Mouse (Mus musculus) heart, postnatal 4 days (tissue): ENCODE measurements around the gene Ncoa7. TPM values are rescaled to one million over a fixed set of nuclear protein-coding genes. Genes with fewer than 3 reads are reported as not detected.
"Not testable (repeated sequence)": the region's sequence is repeated elsewhere in the genome, so short reads cannot be mapped to it uniquely, and the experiment has no call there.

Experiments
- DNase-seq: peaks from one replicate; pipeline ENCODE4 v3.0.0; 2021
- total RNA-seq, 2 experiments: library from RNA; stranded (reverse); gene quantifications; 2 replicates each; pipeline ENCODE4 v1.2.3; 2021

Ncoa7 gene
- total RNA-seq, 2 experiments from 2014 or later = 9.2 TPM

- DNase-seq = no peak
These were observed 142.4 kb downstream of the Ncoa7 start for GRCm38 (mm10) chr10:30660564-30661328.

GRCm38 (mm10) chr10:30655655-30656054 is 147.5 kb downstream of the Ncoa7 start:
- peak; percentile 5 for DNase-seq

DNA sequence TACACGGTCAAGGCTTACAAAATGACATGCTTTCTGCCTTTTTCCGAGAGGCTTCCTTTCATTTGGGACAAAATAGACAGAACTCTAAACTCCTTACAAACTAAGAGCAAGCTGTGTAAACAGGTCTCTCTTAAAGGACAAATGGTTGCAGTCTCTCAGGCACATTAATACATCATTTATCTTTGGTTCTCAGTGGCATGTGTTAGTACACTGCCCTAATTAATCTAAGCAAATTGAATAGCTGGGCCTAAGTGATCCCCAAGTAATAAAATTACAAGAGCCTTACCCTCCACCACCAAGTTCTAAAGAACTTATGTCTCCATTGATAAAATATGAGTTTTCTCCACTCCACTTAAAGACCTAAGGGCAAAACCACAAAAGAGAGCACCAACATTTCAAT is 155.4 kb downstream of the Ncoa7 start:
- no peak for DNase-seq

DNA sequence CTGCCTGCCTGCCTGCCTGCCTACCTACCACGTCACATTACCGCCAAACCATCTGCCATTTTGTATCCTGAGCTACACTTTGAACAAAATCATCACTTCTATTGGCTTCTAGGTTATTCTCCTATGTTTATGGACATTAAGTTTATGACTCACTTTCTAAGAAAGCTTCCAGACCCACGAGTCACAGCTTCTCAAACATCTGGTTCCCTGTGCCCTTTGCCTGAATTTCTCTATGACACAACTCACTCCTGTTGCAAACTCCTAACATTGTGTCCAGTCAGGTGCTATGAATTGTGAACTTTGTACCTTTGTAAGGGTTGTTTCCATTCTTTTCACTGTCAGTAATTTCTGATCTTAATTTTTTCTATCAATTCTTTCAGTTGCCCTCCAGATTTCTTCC is 164.9 kb downstream of the Ncoa7 start:
- DNase-seq = no peak

- not testable (repeated sequence) for DNase-seq
These were observed 166.5 kb downstream of the Ncoa7 start for GRCm38 (mm10) chr10:30636474-30637154.

DNA sequence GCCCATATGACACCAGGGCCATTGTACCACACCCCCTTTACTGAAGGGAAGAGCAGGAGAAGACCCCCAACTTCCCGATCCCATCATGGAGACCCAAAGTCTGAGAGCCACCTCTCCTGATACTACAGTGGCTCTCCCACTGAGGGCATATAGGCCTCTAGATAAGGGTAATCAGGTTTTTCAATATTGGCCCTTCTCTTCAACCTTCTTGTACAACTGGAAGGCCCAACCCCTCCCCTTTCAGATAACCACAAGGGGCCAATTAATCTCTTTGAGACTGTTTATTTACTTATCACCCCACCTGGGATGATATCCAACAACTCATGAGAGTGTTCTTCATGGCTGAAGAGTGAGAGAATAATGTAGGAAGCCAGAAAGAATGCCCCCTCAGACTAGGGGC is 170.4 kb downstream of the Ncoa7 start:
- DNase-seq = no peak

DNA sequence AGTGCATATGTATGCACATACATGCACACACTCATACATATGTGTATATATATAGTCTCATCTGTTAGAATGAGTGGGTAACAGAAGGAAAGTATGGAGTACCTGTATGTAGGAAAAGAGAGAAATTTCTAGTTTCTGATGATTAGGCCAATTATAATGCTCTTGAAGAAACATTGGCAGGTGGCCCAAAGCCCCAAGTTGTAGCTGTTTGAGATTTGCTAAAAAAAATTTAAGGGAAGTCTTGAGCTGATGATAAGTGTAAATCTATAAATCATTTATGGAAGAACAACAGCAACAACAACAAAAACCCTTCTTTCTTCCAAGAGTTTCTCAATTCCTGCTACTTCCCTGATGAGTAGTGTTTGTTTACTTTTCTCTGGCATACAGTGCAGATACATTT is 173.1 kb downstream of the Ncoa7 start:
- DNase-seq = no peak

DNA sequence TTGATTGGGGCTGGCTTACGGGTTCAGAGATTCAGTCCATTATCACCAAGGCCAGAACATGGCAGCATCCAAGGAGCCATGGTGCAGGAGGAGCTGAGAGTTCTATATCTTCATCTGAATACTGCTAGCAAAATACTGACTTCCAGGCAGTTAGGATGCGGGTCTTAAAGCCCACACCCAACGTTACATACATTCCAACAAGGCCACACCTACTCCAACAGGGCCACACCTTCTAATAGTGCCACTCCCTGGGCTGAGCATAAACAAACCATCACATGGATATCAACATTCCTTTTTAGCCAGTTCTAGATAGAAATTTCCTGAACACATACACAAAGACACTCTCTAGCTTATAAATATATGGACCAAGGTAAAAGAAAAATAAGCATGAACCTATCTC is 173.6 kb downstream of the Ncoa7 start, which contains the start of gene Hint3:
TSS of gene Hint3 (minus strand) at position 120 of the 400 bp plus-strand sequence.
- no peak for DNase-seq

GRCm38 (mm10) chr10:30628444-30628843 is 174.7 kb downstream of the Ncoa7 start:
- not testable (repeated sequence) for DNase-seq

DNA sequence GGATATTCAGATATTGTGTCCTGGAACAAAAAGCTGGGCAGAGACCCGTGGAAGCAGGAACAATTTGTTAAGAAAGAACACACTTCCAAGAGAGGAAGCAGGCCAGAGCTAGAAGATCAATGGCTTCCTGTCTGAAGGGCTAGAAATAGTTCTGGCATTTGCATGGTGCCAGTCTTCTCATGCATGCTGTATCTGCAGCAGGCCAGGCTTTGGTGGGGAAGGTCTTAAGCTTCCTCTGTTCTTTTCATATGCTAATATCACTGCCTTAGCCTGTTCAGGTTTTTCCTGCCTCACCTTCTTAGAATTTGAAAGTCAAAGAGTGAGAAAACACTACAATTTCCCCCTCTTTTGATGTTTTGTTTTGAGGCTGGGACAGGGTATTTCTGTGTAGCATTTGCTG is 175.6 kb downstream of the Ncoa7 start:
- no peak for DNase-seq

DNA sequence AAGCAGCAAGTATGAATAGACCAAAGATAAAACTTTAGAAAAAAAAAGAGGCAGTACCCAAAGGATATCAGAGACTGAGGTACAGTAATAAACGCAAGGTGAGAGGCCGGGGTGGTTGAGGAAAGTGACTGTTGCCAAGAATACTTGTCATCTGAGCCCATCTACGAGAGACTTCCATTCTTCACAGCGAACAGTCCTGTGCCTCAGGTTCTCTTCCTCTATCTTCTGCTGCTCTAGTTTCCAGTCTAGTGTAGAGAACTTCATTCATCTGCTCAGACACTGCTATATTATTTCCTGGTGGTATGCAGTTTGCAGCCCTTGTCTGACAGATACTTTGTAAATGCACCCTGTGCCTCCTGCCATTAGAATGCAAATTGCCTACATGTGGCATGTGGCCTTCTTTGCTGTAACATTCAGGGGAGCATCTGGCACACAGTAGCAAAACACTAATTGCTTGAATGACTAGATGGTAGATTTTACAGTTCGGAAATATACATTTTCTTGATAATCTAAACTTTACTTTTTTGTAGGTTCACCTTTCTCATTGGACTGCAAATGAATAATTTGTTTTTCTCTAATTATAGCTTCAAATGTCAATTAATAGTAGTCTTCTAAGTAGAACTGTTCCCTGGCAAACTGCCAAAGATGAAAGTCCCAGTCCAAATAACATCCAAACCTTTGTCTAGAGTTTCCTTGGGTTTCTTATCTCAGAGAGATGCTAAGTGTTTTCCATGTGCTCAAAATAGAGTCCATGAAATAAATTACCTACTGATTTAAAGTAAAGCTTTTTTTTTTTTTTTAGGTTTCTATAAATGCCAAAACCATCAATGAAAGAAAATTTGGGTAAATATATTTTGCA is 178.7 kb downstream of the Ncoa7 start:
- DNase-seq = no peak

DNA sequence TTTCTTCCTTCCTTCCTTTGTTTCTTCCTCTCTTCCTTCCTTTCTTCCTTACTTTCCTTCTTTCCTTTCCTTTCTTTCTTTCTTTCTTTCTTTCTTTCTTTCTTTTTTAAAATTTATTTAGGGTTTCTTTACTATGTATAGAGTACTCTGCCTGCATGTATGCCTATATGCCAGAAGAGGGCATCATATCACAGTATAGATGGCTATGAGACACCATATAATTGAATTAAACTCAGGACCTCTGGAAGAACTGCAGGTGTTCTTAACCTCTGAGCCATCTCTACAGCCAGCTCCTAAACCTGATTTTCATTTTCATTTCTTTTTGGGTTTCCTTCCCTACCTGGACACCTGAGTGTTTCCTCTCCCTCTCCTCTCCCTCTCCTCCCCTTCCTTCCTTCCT is 180.2 kb downstream of the Ncoa7 start:
- no peak for DNase-seq

GRCm38 (mm10) chr10:30618918-30619210 is 184.3 kb downstream of the Ncoa7 start:
- DNase-seq = no peak

- DNase-seq = peak; percentile 99
These were observed 184.8 kb downstream of the Ncoa7 start for GRCm38 (mm10) chr10:30618091-30618917.

- no peak for DNase-seq
These were observed 190.1 kb downstream of the Ncoa7 start for GRCm38 (mm10) chr10:30613039-30613438.

DNA sequence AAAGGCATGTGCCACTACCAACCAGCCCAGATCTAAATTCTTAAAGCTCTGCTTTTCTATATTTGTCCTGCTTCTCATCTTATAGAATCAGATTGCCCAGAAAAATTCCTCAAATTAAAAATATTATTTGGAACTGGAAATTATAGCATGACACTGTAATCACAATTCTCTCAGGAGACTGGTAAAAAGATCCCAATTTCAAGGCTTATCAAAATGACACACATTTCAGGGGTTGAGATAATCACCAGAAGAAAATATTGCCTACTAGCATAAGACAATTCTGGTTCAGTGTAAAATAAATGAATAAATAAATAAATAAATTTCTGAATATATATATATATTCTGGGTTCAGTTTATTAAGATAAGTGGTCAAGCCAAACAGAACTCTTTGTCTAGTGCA is 193.5 kb downstream of the Ncoa7 start:
- no peak for DNase-seq

- DNase-seq = no peak
These were observed 195.0 kb downstream of the Ncoa7 start for GRCm38 (mm10) chr10:30608109-30608508.

- peak; percentile 93 for DNase-seq
These were observed 202.6 kb downstream of the Ncoa7 start, which contains the start of gene Trmt11 for GRCm38 (mm10) chr10:30600542-30600966. Gene Trmt11, minus strand, starts transcription at chr10:30600749.

- no peak for DNase-seq
These were observed 203.0 kb downstream of the Ncoa7 start for GRCm38 (mm10) chr10:30600094-30600534.

- DNase-seq = no peak
These were observed 216.1 kb downstream of the Ncoa7 start for GRCm38 (mm10) chr10:30587037-30587436.

- DNase-seq = no peak
These were observed 217.4 kb downstream of the Ncoa7 start for GRCm38 (mm10) chr10:30585691-30586090.
